Mouse (Mus musculus): ENCODE measurements around the gene Psg28.
"Not testable (repeated sequence)": the region's sequence is repeated elsewhere in the genome, so short reads cannot be mapped to it uniquely, and the experiment has no call there.

Psg28 gene

GRCm38 (mm10) chr7:18431941-18432340 is at the start of gene Psg28:
Gene Psg28 (minus strand): TSS chr7:18432041.
- not testable (repeated sequence) for DNase-seq (ENCODE audit: extremely low read depth, low read depth)

DNA sequence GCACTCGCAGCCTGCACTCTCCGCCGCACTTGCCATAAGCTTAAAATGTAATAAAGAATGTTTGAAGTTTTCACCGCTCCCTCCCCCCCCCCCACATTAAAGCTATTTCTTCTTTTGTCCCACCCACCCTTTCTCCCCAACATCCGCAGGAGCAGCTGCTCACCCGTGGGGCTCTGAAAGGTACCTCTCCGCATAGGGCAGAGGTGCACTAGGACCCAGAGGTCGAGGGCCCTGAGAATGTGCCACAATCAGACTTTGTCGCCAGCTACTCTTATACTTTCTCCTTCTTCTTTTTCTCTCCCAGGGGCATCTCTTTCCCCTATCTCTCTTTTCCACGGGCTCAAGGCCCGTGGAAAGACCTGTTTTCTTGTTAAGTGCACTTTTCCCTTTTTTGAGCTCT is 28.4 kb downstream of the Psg28 start:
- DNase-seq (ENCODE audit: extremely low read depth, low read depth), result no peak

DNA sequence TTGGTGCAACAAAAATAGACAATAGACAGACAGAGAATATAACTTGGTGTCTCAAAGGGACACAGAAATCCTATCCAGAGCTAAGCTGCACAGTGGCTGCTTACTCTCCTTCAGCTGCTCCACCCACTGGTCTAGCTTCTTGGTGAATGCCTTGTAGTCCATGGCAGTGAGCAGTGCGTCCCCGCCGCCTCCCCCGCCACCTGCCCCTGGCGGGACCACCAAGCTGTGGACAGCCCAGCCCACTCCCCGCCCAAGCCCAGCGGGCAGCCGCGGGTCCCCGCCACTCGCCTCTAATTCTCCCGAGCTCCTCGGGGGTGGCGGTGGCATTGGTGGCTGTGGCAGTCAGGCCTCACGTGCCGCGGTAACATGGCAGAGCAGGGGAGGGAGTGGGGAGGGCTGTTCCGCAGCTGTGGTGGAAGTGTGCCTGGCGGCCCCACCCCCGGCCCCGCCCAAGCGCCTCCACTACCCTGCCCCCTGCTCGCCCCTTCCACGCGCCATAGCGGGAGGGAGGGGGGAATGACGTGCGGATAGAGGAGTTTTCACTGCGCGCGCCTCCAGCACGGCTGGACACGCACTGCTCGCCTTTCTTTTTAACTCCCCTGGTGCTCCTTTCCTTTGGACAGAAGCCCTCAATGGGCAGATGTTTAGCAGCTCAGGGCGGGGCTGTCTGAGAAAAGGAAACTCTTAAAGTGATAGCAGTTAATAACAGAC is 29.2 kb downstream of the Psg28 start:
- no peak for DNase-seq (ENCODE audit: extremely low read depth, low read depth)

DNA sequence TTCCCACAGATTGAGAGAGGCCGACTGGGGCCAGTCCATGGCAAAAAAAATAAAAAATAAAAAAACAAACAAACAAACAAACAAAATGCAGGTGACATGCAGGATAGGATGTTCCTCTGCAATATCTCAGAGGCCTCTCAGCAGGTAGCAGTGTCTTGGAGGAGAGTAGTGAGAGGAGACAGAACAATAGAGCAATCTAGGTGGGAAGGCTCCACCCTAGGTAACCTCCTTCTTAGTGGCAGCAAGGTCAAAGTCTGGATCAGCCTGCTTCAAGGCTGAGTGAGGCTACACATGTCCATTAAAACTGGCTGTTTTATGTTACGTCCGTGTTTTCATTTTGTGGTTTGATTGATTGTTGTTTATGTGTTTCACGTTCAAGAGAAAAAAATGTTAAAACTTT is 40.4 kb downstream of the Psg28 start:
- not testable (repeated sequence) for DNase-seq (ENCODE audit: extremely low read depth, low read depth)

DNA sequence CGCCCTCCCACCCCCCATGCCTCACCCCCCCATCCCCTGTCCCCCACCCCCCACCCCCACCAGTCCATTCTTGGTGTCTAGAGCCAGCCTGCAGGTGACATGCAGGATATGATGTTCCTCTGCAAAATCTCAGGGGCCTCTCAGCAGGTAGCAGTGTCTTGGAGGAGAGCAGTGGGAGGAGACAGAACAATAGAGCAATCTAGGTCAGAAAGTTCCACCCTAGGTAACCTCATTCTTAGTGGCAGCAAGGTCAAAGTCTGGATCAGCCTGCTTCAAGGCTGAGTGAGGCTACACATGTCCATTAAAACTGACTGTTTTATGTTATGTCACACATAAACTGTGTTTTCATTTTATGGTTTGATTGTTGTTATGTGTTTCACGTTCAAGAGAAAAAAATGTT is 53.5 kb downstream of the Psg28 start:
- DNase-seq (ENCODE audit: extremely low read depth, low read depth), result no peak

All from MEL-GATA-1-ER (cell line).